Mouse (Mus musculus): ENCODE data around the gene Ccnk.

Gene Ccnk

DNA sequence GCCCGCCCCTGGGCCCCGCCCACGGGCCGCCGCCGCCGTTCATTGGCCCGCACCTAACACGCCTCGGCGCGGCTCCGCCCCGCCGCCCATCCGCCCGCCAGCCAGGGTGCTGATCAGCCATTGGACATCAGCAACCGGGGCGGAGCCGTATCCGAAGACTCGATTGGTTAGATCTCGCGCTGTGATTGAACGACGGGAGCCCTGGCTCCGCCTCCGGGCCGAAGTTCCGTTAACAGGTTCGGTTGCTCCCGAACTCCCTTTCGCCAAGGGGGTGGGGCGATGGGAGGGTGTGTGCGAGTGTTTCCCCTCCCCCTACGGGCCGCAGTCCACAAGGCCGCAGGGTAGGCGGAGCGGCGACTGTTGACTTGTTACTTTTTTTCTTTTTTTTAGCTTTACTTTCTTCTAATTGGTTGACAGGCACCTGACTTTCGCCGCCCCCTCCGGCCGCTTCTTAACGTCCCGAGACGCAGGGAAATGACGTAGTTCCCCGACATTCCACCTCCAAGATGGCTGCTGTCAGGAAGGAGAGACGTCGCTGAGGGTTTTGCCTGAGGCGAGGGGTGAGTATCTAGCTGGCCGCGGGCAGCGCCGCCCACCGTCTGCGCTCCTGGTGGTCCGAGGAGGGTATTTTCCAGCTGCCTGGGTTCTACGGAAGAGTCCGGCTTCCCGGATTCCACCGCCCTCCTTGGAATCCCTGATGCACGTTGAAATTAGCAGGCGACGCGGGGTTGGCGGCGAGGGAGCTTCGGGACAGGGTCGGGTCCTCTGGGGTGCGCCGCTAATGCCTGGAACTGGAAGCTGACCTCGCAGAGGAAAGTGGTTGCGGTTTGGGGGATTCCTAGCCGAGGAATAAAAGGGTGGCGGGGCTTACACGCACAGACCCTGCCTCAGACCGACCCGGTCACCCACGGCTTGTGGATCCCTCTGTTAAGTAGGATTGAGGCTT is at the start of gene Ccnk:
Gene Ccnk, plus strand, starts transcription at position 259 of the 946 bp plus-strand sequence.
- DNase-seq (ENCODE audit: low spot score) = peak; percentile 93

DNA sequence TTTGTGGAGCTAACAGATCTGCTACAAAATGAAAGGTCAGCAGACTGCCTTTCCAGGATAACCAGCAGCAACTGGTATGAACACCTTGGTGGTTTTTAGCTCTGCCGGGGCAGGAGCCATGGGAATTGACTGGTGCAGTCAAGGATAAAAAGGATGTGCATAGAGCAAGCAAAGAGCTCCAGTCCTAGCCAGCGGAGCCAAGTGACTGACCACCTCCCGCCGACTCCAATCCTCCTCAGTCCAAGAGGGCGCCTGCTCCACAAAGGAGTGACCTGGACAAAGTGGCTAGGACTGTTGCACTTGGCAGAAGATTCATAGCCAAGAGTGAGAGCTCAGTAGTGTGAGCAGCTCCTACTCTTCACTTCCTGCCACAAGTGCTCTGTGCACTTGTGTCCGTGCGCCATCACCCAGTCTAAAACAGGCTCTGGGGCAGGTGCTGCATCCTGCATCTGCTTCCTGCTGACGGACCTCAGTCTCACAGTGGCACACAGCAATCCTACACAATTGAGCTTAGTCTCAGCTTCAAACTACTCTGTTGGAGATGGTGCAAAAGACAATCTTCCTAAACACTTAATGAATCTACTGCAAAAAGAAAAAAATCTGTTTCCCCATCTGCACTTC is 46.8 kb upstream of the Ccnk start:
- DNase-seq (ENCODE audit: low spot score) = no peak

GRCm38 (mm10) chr12:108133181-108133580 is 46.2 kb upstream of the Ccnk start:
- DNase-seq (ENCODE audit: low spot score) = no peak

DNA sequence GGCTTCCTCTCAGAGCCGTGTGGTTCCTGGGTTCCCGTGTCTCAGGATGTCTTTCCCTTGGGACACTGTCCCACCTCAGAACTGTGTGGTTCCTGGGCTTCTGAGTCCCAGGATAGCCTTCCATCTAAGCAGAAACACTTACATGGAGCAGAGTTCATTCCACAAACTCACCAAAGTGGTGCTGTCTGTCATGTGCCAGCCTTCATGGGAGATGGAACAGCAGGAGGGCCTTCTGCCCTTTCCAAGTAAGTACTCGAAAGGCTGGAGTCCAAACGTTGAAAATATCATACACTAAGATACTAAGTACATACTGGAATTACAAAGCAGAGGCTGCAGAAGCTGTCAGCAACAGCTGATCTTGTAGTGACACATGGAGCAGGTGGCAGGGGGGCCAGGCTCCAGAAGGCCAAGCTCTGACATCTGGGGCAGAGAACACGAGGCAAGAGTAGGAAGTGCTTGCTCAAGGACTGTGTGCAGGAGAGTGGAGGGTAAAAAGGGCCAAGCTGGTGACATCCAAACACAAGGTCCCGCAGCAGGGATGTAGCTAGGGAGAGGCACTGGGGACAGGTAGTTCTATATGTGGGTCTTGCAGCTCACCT is 43.7 kb upstream of the Ccnk start:
- no peak for DNase-seq (ENCODE audit: low spot score)

DNA sequence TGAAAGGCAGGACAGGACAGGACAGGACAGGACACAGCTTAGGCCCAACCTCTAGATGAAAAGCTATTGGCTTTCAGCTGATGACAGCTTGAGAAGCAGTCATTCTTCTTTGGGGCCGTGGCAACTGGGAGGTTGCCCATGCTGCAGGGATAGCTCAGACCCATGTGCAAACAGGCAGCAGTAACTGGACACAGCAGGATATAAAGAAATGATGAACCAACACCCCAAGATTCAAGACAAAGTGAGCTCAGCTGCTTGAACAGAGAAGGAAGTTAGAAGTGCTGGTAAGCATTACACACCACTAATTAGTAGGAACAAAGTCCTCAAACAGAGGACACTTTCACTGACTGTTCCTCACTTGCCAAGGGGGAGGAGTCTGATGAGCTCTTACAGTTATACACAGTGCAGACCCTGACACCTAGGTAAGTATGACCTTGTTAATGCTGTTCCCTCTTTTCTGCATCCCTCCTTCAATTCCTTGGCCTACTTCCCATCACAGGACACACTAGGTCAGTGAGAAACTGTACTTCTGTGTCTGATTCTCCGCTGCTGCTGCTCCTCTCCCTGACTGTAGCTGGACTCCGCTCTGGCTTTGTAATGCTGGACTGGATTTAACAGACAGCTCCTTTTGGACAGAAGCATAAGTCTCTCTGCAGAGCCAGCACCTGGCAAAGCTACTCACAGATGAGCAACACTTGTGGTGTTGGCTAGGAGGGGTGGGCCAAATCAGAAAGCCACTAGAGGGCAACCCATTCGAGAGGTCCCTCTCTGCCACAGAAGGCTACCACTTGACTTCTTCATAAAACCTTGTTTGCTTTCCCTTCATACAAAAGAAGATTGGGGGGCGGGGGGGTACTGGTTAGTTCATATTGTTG is 35.5 kb upstream of the Ccnk start:
- no peak for DNase-seq (ENCODE audit: low spot score)

DNA sequence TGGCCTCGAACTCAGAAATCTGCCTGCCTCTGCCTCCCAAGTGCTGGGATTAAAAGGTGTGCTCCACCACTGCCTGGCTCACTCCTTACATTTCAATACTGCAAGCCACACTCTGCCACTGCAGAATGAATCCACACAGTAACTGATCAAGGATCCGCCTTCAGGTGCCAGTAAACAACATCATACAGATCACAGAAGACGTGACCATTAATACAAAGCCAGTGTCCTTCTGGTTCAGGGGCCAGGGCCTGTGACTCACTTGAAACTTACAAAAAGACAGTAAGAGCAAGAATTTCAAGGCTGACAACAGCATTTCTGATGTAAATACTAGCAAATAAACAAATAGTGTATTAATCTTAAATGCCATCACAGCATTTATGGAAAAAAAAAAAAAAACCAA is 34.2 kb upstream of the Ccnk start:
- DNase-seq (ENCODE audit: low spot score) = no peak

DNA sequence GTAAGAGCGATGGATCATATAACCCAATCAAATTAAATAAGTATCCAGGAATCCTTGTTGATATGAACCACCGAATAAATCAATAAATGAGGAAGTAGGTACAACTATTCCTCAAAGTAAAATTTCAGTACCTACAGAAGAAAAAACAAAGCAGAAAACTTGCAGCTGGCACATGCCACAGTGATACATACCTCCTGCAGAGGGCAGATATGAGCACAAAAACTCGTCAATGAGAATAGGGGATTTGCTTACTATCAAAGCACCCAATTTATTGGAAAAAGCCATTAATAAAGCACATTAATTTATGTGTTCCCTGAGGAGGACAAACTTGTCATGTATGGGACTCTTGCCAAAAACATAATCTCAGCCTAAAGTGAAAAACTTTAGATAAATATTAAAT is 29.6 kb upstream of the Ccnk start:
- no peak for DNase-seq (ENCODE audit: low spot score)

DNA sequence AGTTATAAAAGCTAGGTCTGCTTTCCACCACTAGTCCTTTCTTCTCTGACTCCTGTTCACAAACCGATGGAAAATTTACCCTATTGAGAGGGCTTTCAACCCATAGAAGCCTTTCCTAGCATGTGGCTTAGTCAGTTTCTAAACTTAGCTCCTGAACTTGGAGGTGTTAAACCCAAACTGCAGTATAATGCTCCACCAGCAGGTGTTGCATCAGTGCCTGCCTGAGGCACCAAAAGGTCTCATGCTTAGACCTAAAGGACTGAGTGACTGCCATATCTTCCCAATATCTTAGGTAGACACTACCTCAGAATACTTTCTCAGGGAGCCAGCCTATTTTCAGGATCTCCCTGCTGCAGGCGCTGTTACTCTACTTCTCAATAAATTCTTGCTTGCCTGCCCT is 26.6 kb upstream of the Ccnk start:
- DNase-seq (ENCODE audit: low spot score) = no peak

DNA sequence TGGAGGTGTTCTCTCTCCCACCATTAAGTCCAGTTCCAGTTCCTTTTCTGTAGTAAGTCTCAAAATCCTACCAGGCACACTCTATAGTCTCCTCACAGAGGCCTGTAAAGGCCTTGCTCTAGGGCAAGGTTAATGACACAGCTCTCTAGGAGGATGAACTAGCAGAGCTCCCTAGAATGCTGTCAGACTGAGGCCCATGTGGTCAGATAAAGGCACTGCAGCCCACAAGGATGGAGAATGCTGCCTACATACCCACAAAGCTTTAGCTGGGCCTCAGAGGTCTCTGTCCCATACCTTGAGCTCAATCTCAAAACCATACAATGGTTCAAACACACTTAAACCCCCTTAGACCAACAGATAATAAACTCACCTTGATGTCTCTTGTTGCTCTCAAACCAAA is 19.5 kb upstream of the Ccnk start:
- DNase-seq (ENCODE audit: low spot score) = no peak

GRCm38 (mm10) chr12:108162036-108162435 is 17.3 kb upstream of the Ccnk start:
- no peak for DNase-seq (ENCODE audit: low spot score)

GRCm38 (mm10) chr12:108163706-108164105 is 15.7 kb upstream of the Ccnk start:
- DNase-seq (ENCODE audit: low spot score) = no peak

- DNase-seq (ENCODE audit: low spot score) = no peak
Measured at GRCm38 (mm10) chr12:108168909-108169308, 10.5 kb upstream of the Ccnk start.

DNA sequence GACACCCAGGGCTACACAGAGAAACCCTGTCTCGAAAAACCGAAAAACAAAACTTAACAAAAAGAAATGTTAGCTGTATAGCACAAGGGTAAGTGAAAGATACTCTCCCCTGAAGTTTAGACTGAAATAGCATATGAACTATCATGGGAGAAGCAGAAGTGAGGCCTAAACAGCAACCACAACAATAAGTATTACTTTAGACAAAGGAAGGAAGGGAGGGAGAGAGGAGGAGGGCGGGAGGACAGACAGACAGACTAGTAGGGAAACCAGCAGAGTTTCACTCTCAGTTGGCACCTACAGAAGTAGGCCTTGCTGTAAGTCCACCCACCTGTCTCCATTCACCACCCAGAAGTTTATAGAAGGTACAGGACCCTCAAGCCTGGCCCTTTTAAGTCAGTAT is 8.9 kb upstream of the Ccnk start:
- no peak for DNase-seq (ENCODE audit: low spot score)

DNA sequence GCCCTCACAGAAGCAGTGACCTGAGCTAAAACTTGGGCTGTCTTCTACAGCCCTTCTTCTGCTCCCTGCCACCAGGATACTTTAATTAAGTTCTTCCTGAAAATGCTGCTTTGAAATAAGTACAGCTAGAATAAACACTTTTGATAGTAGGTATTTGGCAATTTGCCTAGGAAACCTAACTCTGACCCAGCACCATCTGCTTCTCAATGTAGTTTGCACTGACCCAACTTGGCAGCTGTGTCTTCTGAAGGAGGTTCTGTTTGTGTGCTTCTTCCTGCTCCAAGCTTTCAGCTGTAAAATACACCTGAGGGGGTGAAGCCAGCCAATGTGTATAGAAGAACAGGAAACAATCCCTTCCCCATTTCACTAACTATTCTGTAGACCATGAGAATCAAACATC is 8.0 kb upstream of the Ccnk start:
- DNase-seq (ENCODE audit: low spot score) = no peak

GRCm38 (mm10) chr12:108172639-108173038 is 6.7 kb upstream of the Ccnk start:
- no peak for DNase-seq (ENCODE audit: low spot score)

DNA sequence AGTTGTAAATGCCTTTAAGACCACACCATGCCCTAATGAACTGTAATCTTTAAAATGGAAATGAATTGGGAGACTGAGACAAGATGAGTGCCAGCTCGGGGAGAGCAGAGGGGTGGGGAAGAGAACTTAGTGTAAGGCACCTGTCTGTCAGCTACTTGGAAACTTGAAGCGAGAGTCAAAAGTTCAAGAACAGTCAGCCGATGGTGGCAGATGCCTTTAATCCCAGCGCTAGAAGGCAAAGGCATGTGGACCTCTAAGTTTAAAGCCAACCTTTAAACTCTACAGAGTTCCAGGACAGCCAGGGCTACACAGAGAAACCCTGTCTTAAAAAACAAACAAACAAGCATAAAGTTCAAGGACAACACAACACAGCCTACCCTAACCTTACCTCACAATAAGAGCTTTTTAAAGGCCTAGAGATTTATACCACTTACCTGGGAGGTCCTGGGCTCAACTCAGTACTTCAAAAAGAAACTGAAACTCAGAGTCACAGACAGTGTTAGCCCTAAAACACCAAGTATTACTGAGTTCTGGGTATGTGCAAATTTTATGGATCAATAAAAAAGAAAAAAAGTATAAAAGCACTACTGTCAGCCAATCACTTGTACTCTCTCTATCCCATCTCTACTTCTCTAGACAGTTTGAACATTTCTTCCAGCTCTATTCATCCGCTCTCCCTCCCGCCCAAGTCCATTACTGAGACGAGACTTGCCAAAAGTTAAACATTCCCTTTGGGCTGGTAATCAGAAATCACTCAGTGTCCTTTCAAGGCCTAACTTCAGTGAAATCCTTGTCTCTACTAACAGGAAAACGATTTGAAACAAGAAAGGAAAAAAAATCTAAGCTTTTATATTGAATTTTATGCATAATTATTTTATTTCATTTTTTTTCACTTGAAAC is 4.5 kb upstream of the Ccnk start:
- DNase-seq (ENCODE audit: low spot score) = no peak

DNA sequence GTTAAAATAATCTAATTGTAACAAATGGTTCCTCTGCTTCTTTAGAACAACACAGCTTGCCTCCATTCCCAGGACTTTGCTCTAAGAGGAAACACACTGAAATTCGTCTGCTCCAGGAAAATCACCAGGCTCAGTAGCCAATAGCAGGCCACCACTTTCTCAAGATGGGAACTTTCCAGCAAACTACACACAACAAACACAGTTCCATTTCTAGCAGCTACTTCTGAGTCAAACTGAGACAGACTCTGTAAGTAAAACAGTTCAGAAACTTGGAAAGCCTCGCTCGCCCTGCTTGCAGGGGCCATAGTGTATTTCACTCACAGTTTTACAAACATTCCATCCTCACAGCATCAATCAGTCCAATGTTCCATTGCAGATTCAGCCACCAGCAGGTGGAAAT is 3.0 kb upstream of the Ccnk start:
- DNase-seq (ENCODE audit: low spot score) = no peak

DNA sequence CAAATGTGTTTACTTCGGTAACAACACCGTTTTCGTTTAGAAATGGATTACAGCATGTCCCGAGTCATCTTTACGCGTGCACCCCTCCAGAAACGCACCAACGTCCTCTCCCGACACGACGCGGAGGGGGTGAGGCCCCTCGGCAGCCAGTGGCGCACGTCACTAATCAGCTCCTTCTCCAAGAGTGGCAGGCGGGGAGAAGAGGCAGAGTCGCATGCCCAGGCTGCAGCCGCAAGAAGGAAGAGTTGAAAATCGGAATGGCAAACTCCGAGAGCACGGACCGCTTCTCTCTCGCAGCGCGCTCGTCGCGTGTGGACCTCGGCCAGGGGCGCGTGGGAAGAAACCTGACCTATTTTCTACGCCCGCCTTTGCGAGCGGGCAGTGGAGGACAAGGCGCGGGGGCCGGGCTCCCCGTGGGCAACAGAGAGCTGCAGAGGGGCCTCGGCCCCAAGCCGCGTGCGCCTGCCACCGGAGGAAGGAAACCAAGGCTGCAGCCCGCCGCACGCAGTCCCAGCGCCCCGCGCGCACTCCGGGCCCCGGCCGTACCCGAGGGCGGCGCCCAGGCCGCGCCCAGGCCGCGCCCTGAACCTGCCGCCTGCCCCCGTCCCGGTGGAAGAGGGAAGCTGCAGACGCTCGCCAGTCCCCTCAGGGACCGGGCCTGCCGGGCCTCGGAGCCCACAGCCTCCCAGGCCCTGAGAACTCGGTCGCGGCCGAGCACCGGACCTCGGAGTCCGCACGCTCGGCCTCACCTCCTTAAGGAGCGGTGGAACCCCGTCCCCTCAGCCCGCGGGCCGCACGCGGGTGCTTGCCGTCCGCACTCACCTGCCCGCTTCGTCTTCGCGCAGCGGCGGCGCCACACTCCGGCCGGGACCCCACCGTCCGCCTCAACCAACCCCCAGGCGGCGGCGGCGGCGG is 791 bp upstream of the Ccnk start:
- peak; percentile 38 for DNase-seq (ENCODE audit: low spot score)

DNA sequence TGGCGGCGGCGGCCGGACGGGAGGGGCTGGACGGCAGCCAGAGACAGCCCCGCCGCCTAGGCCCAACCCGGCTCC is 296 bp upstream of the Ccnk start, which contains the start of gene Setd3:
Gene Setd3, minus strand, starts transcription at position 69 of the 75 bp plus-strand sequence.
- no peak for DNase-seq (ENCODE audit: low spot score)

- DNase-seq (ENCODE audit: low spot score) = no peak
Measured at GRCm38 (mm10) chr12:108181716-108182115, 2.3 kb downstream of the Ccnk start.
